Mouse (Mus musculus) kidney, adult 2 months (tissue): ENCODE results near the gene Spg7. TPM values are rescaled to one million over a fixed set of nuclear protein-coding genes. Genes with fewer than 3 reads are reported as not detected.

Experiments used
- DNase-seq: peaks from one replicate; pipeline ENCODE4 v3.0.0; 2021
- H3K27ac ChIP-seq: fragments of 200-500 bp; 2 replicates; pipeline ENCODE4 v1.5.1; 2012; ENCODE audit warnings: low read depth, low read length, control low read depth, inconsistent platforms; ENCODE audit not compliant: insufficient read depth
- H3K27me3 ChIP-seq: fragments of 200-500 bp; replicated peaks from 2 replicates; pipeline ENCODE4 v1.6.1; 2012; ENCODE audit warnings: mild to moderate bottlenecking, moderate library complexity, low read length, inconsistent platforms; ENCODE audit not compliant: control insufficient read depth, insufficient read depth
- H3K36me3 ChIP-seq: fragments of 200-500 bp; 2 replicates; pipeline ENCODE4 v1.6.1; 2012; ENCODE audit warnings: mild to moderate bottlenecking, moderate library complexity, low read length, inconsistent platforms; ENCODE audit not compliant: control insufficient read depth, insufficient read depth
- H3K4me1 ChIP-seq: fragments of 200-500 bp; 2 replicates; pipeline ENCODE4 v1.6.1; 2011; ENCODE audit warnings: low read length; ENCODE audit not compliant: control insufficient read depth, insufficient read depth
- H3K4me3 ChIP-seq: fragments of 200-500 bp; 2 replicates; pipeline ENCODE4 v1.5.1; 2011; ENCODE audit warnings: mild to moderate bottlenecking, low read depth, low read length, control low read depth; ENCODE audit not compliant: insufficient read depth
- CTCF ChIP-seq: fragments of 200-500 bp; conservative IDR thresholded peaks from 2 replicates; pipeline ENCODE4 v1.5.1; 2011; ENCODE audit warnings: low read depth, mild to moderate bottlenecking, control low read depth, low read length, moderate library complexity, mixed read lengths; ENCODE audit not compliant: insufficient read depth, insufficient read length
- POLR2A ChIP-seq: fragments of 200-500 bp; IDR thresholded peaks from one replicate; pipeline ENCODE4 v1.6.1; 2011; ENCODE audit warnings: low read depth, low read length, control low read depth
- WGBS: fragments of 180-500 bp; shearing (Covaris S2); methylation state at CpG from one replicate; pipeline ENCODE4 v1.1.7; 2018; 5-methylcytosine and 5-hydroxymethylcytosine counted together
- polyA plus RNA-seq: library from polyadenylated mRNA; depleted of rRNA; stranded (reverse); fragments of >200 nt; gene quantifications from 2 replicates; pipeline ENCODE4 v1.2.3, GENCODE M21; 2012

The Spg7 gene
- polyA plus RNA-seq, 1 experiment: 137 TPM

DNA sequence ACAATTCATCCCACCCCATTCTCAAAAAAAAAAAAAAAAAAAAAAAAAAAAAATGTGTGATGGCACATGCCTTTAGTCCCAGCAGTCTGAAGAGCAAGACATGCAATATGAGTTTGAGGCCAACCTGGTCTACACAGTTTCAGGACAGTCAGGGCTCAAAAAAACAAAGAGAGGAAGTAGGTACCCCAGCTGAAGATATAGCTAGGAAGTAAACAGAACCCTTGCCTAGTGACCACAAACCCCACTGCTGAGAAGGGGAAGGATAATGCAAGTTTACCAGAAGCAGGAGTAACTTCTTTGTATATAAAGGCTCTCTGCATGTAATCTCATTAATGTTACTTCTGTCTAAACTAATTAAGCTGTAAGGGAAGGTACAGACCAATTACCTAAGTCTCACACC lies 30.0 kb upstream of the Spg7 start:
- Histone ChIP-seq H3K27me3 (no peaks in the 10 kb centered on the region), H3K36me3 (no peaks in the 10 kb centered on the region)
- no peak for DNase-seq

DNA sequence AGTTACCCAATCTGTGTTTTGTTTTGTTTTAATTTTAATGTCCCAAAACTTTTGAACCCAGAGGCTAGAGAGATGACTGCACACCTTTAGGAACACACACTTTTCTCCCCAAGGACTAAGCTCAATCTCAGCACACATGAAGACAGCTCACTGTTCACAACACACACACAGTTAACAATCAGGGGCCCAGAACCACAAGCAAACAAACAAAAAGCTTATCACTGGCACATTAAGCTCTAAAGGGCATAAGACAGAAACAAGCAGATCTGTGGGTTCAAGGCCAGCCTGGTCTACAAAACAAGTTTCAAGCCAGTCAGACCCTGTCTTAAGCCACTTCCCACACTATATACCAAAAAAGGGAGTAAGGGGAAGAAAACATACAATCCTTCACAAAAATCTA lies 29.3 kb upstream of the Spg7 start:
- no peak overlapping the region for H3K4me3 ChIP-seq
- no peak for DNase-seq
- no peaks in the 10 kb centered on the region for H3K27me3 ChIP-seq
- peaks cover 17% of the 10 kb centered on the region; the same call in 1 of the 2 replicates for H3K4me1 ChIP-seq
- H3K36me3 ChIP-seq: no peaks in the 10 kb centered on the region
- H3K27ac ChIP-seq: 0 out of 2 replicates have a peak overlapping the region, but pooled peaks have one; percentile 14
- no peak for TF ChIP-seq CTCF
- no peak for TF ChIP-seq POLR2A

More for the DNA sequence above, 30.0 kb upstream of the Spg7 start:
- H3K27ac ChIP-seq: no peak overlapping the region
- H3K4me3 ChIP-seq: no peak overlapping the region
- TF ChIP-seq CTCF (no peak), POLR2A (no peak)
- peaks cover 14% of the 10 kb centered on the region; the same call in 1 of the 2 replicates for H3K4me1 ChIP-seq

DNA sequence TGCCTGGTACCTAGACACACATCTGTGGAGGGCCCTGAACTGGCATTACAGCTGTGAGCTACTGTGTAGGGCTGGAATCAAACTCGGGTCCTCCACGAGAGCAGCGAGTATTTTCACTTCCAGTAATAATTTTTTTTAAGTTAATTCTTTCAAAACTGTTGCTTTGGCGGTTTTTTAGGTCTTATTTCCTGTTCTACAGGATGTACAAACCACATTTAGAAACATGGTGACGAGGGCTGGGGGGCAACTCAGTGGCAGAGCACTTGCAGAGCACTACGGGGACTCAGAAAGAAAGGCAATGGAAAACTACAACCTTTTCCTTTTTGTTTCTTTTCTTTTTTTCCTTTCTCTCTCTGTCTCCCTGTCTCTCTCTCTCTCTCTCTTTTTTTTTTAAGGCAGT lies 28.6 kb upstream of the Spg7 start:
- Histone ChIP-seq H3K27ac (no peak overlapping the region), H3K4me1 (peaks cover 18% of the 10 kb centered on the region), H3K27me3 (no peaks in the 10 kb centered on the region), H3K4me3 (no peak overlapping the region), H3K36me3 (no peaks in the 10 kb centered on the region)
- TF ChIP-seq POLR2A (no peak), CTCF (no peak)
- WGBS: 55% methylated on average over 6 of the region's 6 CpGs
- DNase-seq: no peak

DNA sequence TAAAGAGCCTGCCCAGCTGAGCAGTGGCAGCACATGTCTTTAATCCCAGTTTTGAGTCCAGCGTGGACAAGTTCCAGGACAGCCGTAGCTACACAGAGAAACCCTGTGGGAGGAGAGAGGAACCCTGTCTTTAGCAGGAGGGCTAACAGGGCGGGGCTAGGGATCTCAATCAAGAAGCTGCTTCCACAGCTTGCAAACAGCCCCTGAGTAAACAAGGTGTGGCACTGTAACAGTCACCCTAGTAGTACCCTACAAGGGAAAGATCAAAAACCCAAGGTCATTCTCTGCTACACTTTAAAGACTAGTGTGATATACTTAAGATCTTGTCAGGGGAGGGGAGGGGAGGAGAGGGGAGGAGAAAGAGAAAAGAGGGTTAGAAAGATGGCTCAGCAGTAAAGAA lies 25.8 kb upstream of the Spg7 start:
- Histone ChIP-seq H3K27ac (no peak overlapping the region), H3K36me3 (no peaks in the 10 kb centered on the region), H3K4me3 (no peak overlapping the region), H3K27me3 (no peaks in the 10 kb centered on the region), H3K4me1 (peaks cover 30% of the 10 kb centered on the region)
- 32% methylated on average over 3 of the region's 3 CpGs for WGBS
- TF ChIP-seq CTCF: no peak
- no peak for TF ChIP-seq POLR2A
- DNase-seq: no peak

DNA sequence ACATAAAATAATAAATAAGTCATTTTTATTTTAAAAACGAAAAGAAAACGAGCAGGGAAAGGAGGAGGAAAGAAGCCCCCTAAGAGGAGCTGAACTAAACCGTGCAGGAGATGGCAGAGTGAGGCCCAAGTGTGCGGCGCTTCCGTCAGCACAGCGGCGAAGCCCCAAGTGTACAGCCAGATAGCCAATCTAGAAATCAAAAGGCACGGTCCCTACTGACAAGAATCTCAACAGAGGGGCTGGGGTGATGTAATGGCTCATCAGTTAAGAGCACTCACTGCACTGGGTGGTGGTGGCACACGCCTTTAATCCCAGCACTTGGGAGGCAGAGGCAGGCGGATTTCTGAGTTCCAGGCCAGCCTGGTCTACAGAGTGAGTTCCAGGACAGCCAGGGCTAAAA lies 25.3 kb upstream of the Spg7 start:
- Histone ChIP-seq H3K4me1 (peaks cover 30% of the 10 kb centered on the region), H3K27me3 (no peaks in the 10 kb centered on the region), H3K4me3 (no peak overlapping the region), H3K36me3 (no peaks in the 10 kb centered on the region), H3K27ac (no peak overlapping the region)
- TF ChIP-seq POLR2A (no peak), CTCF (no peak)
- DNase-seq: no peak
- 72% methylated on average over 11 of the region's 11 CpGs for WGBS

DNA sequence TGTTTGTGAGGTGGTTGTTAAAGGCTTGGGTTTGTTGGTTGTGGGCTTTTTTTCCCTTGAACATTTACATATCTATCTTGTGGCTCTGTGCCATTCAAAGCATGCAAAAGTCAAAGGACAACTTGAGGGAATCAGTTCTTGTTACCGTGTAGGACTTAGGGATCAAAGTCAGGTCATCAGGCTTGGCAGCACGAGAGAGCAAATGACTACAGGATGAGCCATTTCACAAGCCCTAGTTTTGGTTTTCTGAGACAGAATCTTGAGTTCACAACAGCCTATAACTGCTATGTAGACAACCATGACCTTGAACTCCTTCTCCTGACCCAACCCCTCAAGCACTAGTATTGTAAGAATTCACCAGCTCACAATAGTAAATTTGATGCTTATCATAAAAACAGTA lies 24.4 kb upstream of the Spg7 start:
- 7% methylated on average over 2 of the region's 2 CpGs for WGBS
- no peak overlapping the region for H3K4me3 ChIP-seq
- TF ChIP-seq CTCF (no peak), POLR2A (no peak)
- H3K36me3 ChIP-seq: no peaks in the 10 kb centered on the region
- peak; percentile 48 for DNase-seq
- no peaks in the 10 kb centered on the region for H3K27me3 ChIP-seq
- no peak overlapping the region for H3K27ac ChIP-seq
- H3K4me1 ChIP-seq: peaks cover 29% of the 10 kb centered on the region

DNA sequence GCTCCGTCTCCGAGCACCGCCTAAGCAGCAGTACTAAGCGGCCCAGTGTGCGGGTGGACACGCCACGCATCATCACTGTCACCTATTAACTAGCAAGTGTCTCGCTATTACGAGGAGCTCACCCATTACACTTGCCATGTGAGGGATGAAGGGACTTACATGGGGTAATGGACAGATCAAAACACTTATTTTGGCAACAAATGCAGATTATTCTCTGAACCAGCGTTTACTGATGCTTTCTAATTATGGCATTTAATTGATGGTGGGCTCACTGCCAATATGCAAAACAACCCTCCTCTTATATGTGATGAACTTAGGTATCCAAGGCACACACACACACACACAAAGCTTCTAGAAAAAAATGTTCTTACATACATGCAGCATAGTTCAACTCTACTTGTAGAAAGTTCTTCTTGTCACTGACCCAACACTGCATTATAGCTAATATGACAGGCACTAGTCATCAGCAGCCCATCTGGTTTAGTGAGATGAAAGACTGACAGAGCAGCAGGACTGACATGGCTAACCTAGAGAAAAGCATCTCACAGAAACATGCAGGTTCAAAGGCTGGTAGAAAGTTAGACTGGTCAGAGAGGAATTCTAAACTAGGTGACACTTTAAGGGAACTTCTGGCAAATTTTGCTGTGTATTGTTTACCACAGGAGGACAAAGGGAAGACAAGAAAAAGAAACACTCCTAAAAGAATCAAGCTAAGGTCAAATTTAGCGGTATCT lies 23.2 kb upstream of the Spg7 start:
- no peak for TF ChIP-seq POLR2A
- TF ChIP-seq CTCF: no peak
- 49% methylated on average over 11 of the region's 11 CpGs for WGBS
- Histone ChIP-seq H3K36me3 (no peaks in the 10 kb centered on the region), H3K4me3 (no peak overlapping the region), H3K27ac (no peak overlapping the region), H3K27me3 (no peaks in the 10 kb centered on the region), H3K4me1 (peaks cover 24% of the 10 kb centered on the region)
- DNase-seq: no peak
